Mouse (Mus musculus) gastrocnemius, postnatal 25 days (tissue): ENCODE measurements around the gene Mansc1. TPM values are rescaled to one million over a fixed set of nuclear protein-coding genes. Genes with fewer than 3 reads are reported as not detected.

ENCODE experiments used
- DNase-seq: peaks from one replicate; pipeline ENCODE4 v3.0.0; 2022
- total RNA-seq, 2 experiments: library from RNA; stranded (reverse); gene quantifications; 1 replicate in 1 of 2; 2 replicates in 1 of 2; pipeline ENCODE4 v1.2.3; 2021

The Mansc1 gene
- total RNA-seq, 2 experiments from 2014 or later: 1.3 TPM

- DNase-seq: no peak
Measured at GRCm38 (mm10) chr6:134639210-134639609, 6.9 kb upstream of the Mansc1 start, which contains the start of gene Borcs5. Borcs5 (plus strand) TSS chr6:134639510.

- no peak for DNase-seq
Measured at GRCm38 (mm10) chr6:134636476-134636875, 4.2 kb upstream of the Mansc1 start.

GRCm38 (mm10) chr6:134633553-134633952, 1.3 kb upstream of the Mansc1 start:
- DNase-seq: no peak

- no peak for DNase-seq
Measured at GRCm38 (mm10) chr6:134632756-134633155, 468 bp upstream of the Mansc1 start.

- DNase-seq: no peak
Measured at GRCm38 (mm10) chr6:134630447-134630846, 1.8 kb downstream of the Mansc1 start.

GRCm38 (mm10) chr6:134626564-134626963, 5.7 kb downstream of the Mansc1 start:
- no peak for DNase-seq

- no peak for DNase-seq
Measured at GRCm38 (mm10) chr6:134625431-134625830, 6.9 kb downstream of the Mansc1 start.

GRCm38 (mm10) chr6:134621552-134621949, 10.7 kb downstream of the Mansc1 start:
- no peak for DNase-seq

GRCm38 (mm10) chr6:134620846-134621551, 11.3 kb downstream of the Mansc1 start:
- no peak for DNase-seq

- no peak for DNase-seq
Measured at GRCm38 (mm10) chr6:134620129-134620528, 12.2 kb downstream of the Mansc1 start.

GRCm38 (mm10) chr6:134617589-134617988, 14.7 kb downstream of the Mansc1 start:
- no peak for DNase-seq

- DNase-seq: peak; percentile 75
Measured at GRCm38 (mm10) chr6:134614723-134615648, 17.3 kb downstream of the Mansc1 start.

- DNase-seq: no peak
Measured at GRCm38 (mm10) chr6:134614322-134614721, 18.0 kb downstream of the Mansc1 start.

GRCm38 (mm10) chr6:134611896-134612295, 20.4 kb downstream of the Mansc1 start:
- no peak for DNase-seq

GRCm38 (mm10) chr6:134610380-134610779, 21.9 kb downstream of the Mansc1 start:
- DNase-seq: no peak

- DNase-seq: no peak
Measured at GRCm38 (mm10) chr6:134606949-134607746, 25.1 kb downstream of the Mansc1 start.

- no peak for DNase-seq
Measured at GRCm38 (mm10) chr6:134606540-134606939, 25.7 kb downstream of the Mansc1 start.

- DNase-seq: no peak
Measured at GRCm38 (mm10) chr6:134605196-134605595, 27.1 kb downstream of the Mansc1 start.

GRCm38 (mm10) chr6:134602371-134603003, 29.8 kb downstream of the Mansc1 start:
- DNase-seq: peak; percentile 21

- peak; percentile 25 for DNase-seq
Measured at GRCm38 (mm10) chr6:134601766-134602165, 30.5 kb downstream of the Mansc1 start.

GRCm38 (mm10) chr6:134601130-134601529, 31.2 kb downstream of the Mansc1 start:
- DNase-seq: no peak

- no peak for DNase-seq
Measured at GRCm38 (mm10) chr6:134599239-134599638, 33.0 kb downstream of the Mansc1 start.
